Mouse (Mus musculus): Measurements from ENCODE around the gene Cfap298.

The Cfap298 gene

GRCm38 (mm10) chr16:90934687-90935328 lies at the start of gene Cfap298:
Gene Cfap298 (minus strand): TSS chr16:90935114.
- DNase-seq, result peak; percentile 91

GRCm38 (mm10) chr16:90971004-90971403 lies 36.1 kb upstream of the Cfap298 start:
- DNase-seq, result no peak

GRCm38 (mm10) chr16:90966241-90966640 lies 31.3 kb upstream of the Cfap298 start:
- no peak for DNase-seq

GRCm38 (mm10) chr16:90964302-90964701 lies 29.4 kb upstream of the Cfap298 start:
- DNase-seq, result no peak

GRCm38 (mm10) chr16:90963866-90964265 lies 29.0 kb upstream of the Cfap298 start:
- no peak for DNase-seq

GRCm38 (mm10) chr16:90963231-90963630 lies 28.3 kb upstream of the Cfap298 start:
- DNase-seq, result no peak

GRCm38 (mm10) chr16:90958301-90959085 lies 23.6 kb upstream of the Cfap298 start:
- DNase-seq, result no peak

GRCm38 (mm10) chr16:90955494-90955893 lies 20.6 kb upstream of the Cfap298 start:
- DNase-seq, result no peak

- DNase-seq, result no peak
These were observed 18.9 kb upstream of the Cfap298 start for GRCm38 (mm10) chr16:90953770-90954169.

- DNase-seq, result no peak
These were observed 18.2 kb upstream of the Cfap298 start for GRCm38 (mm10) chr16:90953147-90953546.

- DNase-seq, result no peak
These were observed 15.5 kb upstream of the Cfap298 start for GRCm38 (mm10) chr16:90950354-90950963.

- DNase-seq, result no peak
These were observed 12.1 kb upstream of the Cfap298 start for GRCm38 (mm10) chr16:90946977-90947376.

GRCm38 (mm10) chr16:90941246-90941645 lies 6.3 kb upstream of the Cfap298 start:
- DNase-seq, result no peak

GRCm38 (mm10) chr16:90934193-90934686 lies 674 bp downstream of the Cfap298 start:
- no peak for DNase-seq

- no peak for DNase-seq
These were observed 1.3 kb downstream of the Cfap298 start for GRCm38 (mm10) chr16:90933534-90934176.

- no peak for DNase-seq
These were observed 7.5 kb downstream of the Cfap298 start for GRCm38 (mm10) chr16:90927446-90927845.

GRCm38 (mm10) chr16:90925461-90925860 lies 9.5 kb downstream of the Cfap298 start:
- DNase-seq, result peak; percentile 59

- DNase-seq, result no peak
These were observed 10.1 kb downstream of the Cfap298 start for GRCm38 (mm10) chr16:90924606-90925370.

- peak; percentile 82 for DNase-seq
These were observed 13.3 kb downstream of the Cfap298 start for GRCm38 (mm10) chr16:90921471-90922159.

GRCm38 (mm10) chr16:90917156-90917555 lies 17.8 kb downstream of the Cfap298 start:
- DNase-seq, result no peak

GRCm38 (mm10) chr16:90916040-90916481 lies 18.9 kb downstream of the Cfap298 start:
- no peak for DNase-seq

- no peak for DNase-seq
These were observed 23.1 kb downstream of the Cfap298 start for GRCm38 (mm10) chr16:90911766-90912165.
